ENCODE assay signal across 32 mouse cellular contexts in the genomic region with DNA sequence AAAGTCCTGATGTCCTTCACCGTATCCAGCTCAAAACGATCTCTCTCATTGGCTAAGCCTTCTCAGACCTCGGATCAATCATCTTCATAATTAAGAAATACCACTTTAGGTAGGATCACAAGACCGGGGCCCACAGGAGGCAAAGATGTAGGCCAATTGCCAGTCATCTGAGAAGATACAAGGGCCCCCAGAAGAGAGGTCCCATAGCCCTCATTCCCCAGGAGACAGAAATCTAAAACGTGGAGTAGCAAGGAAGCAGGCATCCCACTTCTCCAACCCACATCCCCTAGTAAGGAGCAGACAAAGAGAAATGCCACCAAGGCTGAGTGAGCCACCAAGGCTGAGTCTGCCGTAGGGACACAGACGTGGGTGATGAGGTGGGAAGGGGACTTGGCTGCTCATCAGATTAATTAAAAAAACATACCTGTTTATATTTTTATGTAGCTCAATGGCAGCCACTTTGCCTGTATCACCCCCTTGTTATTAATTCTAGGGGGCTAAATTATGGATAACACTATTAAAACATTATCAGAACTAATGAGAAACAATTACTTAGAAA. TPM values are rescaled to one million over a fixed set of nuclear protein-coding genes. Genes with fewer than 3 reads are reported as not detected.
DNase-seq lines count a peak whose midpoint lies in the region; ATAC-seq lines count a peak whose summit lies in the region.
"Had no signal": no experiment of that assay in that cellular context is flagged by ENCODE, and none has a peak within 500 bp of the region (broad histone marks: within the 10 kb centered on the region; RNA-seq: fewer than 3 reads in every experiment).

No protein-coding gene starts in this region.

- H3K4me3 ChIP-seq in forebrain, embryonic 13.5 days = no peak overlapping the region
- H3K4me3 ChIP-seq in forebrain, embryonic 12.5 days (replicated peaks) = no peak overlapping the region
- H3K4me3 ChIP-seq in neural tube, embryonic 12.5 days = no peak overlapping the region
- H3K4me3 ChIP-seq in midbrain, embryonic 13.5 days (replicated peaks) = no peak overlapping the region
- H3K4me3 ChIP-seq: embryonic facial prominence, embryonic 13.5 days; erythroblast, embryonic 14.5 days; heart, embryonic 10.5 days; intestine, embryonic 15.5 days; left cerebral cortex, adult 2 months; limb, embryonic 15.5 days; liver, embryonic 15.5 days; lung, embryonic 15.5 days; stomach, embryonic 15.5 days had no signal

- peaks cover 85% of the 10 kb centered on the region for H3K27me3 ChIP-seq in forebrain, embryonic 13.5 days
- peaks cover 88% of the 10 kb centered on the region for H3K27me3 ChIP-seq in forebrain, embryonic 12.5 days
- H3K27me3 ChIP-seq in neural tube, embryonic 12.5 days (replicated peaks) = peaks cover 62% of the 10 kb centered on the region
- peaks cover 95% of the 10 kb centered on the region for H3K27me3 ChIP-seq in midbrain, embryonic 13.5 days
- H3K27me3 ChIP-seq: CH12.LX, Patski had no signal

- intact Hi-C loops in gastrocnemius, postnatal 36 days (cut with DNase I) = no loop called here

- H3K9me3 ChIP-seq in forebrain, embryonic 13.5 days (replicated peaks) = no peaks in the 10 kb centered on the region
- H3K9me3 ChIP-seq in forebrain, embryonic 12.5 days = no peaks in the 10 kb centered on the region
- H3K9me3 ChIP-seq in neural tube, embryonic 12.5 days = no peaks in the 10 kb centered on the region
- no peaks in the 10 kb centered on the region for H3K9me3 ChIP-seq in midbrain, embryonic 13.5 days
- H3K9me3 ChIP-seq: embryonic facial prominence, embryonic 13.5 days; G1E; heart, embryonic 10.5 days; intestine, embryonic 15.5 days; limb, embryonic 15.5 days; liver, embryonic 15.5 days; lung, embryonic 15.5 days; stomach, embryonic 15.5 days had no signal

- WGBS in forebrain, embryonic 13.5 days = 65% methylated on average over 7 of the region's 7 CpGs
- WGBS in forebrain, embryonic 12.5 days = 71% methylated on average over 7 of the region's 7 CpGs
- WGBS in neural tube, embryonic 12.5 days = 66% methylated on average over 7 of the region's 7 CpGs
- WGBS in midbrain, embryonic 13.5 days = 53% methylated on average over 7 of the region's 7 CpGs

- no peak overlapping the region for H3K9ac ChIP-seq in forebrain, embryonic 13.5 days
- H3K9ac ChIP-seq in forebrain, embryonic 12.5 days = no peak overlapping the region
- no peak overlapping the region for H3K9ac ChIP-seq in neural tube, embryonic 12.5 days
- no peak overlapping the region for H3K9ac ChIP-seq in midbrain, embryonic 13.5 days (replicated peaks)
- H3K9ac ChIP-seq: embryonic facial prominence, embryonic 13.5 days; intestine, embryonic 15.5 days; limb, embryonic 15.5 days; liver, embryonic 15.5 days; lung, embryonic 15.5 days; stomach, embryonic 15.5 days had no signal

- peaks cover 42% of the 10 kb centered on the region for H3K4me1 ChIP-seq in forebrain, embryonic 13.5 days
- peaks cover 43% of the 10 kb centered on the region for H3K4me1 ChIP-seq in forebrain, embryonic 12.5 days
- H3K4me1 ChIP-seq in neural tube, embryonic 12.5 days = peaks cover 39% of the 10 kb centered on the region
- peaks cover 36% of the 10 kb centered on the region for H3K4me1 ChIP-seq in midbrain, embryonic 13.5 days (replicated peaks)

- H3K36me3 ChIP-seq in forebrain, embryonic 13.5 days (ENCODE audit: poor library complexity, severe bottlenecking) = no peaks in the 10 kb centered on the region
- no peaks in the 10 kb centered on the region for H3K36me3 ChIP-seq in forebrain, embryonic 12.5 days (replicated peaks)
- no peaks in the 10 kb centered on the region for H3K36me3 ChIP-seq in neural tube, embryonic 12.5 days
- H3K36me3 ChIP-seq in midbrain, embryonic 13.5 days = no peaks in the 10 kb centered on the region
- H3K36me3 ChIP-seq: embryonic facial prominence, embryonic 13.5 days; heart, embryonic 10.5 days; intestine, embryonic 15.5 days; limb, embryonic 15.5 days; liver, embryonic 15.5 days; lung, embryonic 15.5 days; stomach, embryonic 15.5 days had no signal

- no peak for DNase-seq in neural tube, embryonic 10.5 days (ENCODE audit: extremely low spot score, low spot score)
- no peak for DNase-seq in gastrocnemius, postnatal 36 days
- no peak for DNase-seq in lung, postnatal 36 days
- DNase-seq: B cell, adult 2 months; cerebellum, adult 11-12 months; cerebellum, postnatal 36 days; embryo, embryonic 11 days; gastrocnemius, postnatal 25 days; heart, postnatal 4 days; kidney, adult 8-10 months; kidney, postnatal 10 days; right cerebral cortex, postnatal 4 days; thymus, postnatal 36 days had no signal

- H3K27ac ChIP-seq in forebrain, embryonic 13.5 days = no peak overlapping the region
- no peak overlapping the region for H3K27ac ChIP-seq in forebrain, embryonic 12.5 days
- H3K27ac ChIP-seq in neural tube, embryonic 12.5 days = no peak overlapping the region
- no peak overlapping the region for H3K27ac ChIP-seq in midbrain, embryonic 13.5 days
- H3K27ac ChIP-seq: embryonic facial prominence, embryonic 13.5 days; heart, embryonic 10.5 days; intestine, embryonic 15.5 days; left cerebral cortex, adult 2 months; limb, embryonic 15.5 days; liver, embryonic 15.5 days; lung, embryonic 15.5 days; stomach, embryonic 15.5 days had no signal

- no peak for ATAC-seq in forebrain, embryonic 13.5 days
- ATAC-seq in forebrain, embryonic 12.5 days (ENCODE audit: low FRiP score) = no peak
- ATAC-seq in neural tube, embryonic 12.5 days (ENCODE audit: low FRiP score, low read depth) = no peak
- no peak for ATAC-seq in midbrain, embryonic 13.5 days
- ATAC-seq: intestine, embryonic 15.5 days; Patski had no signal

- peak overlapping the region; percentile 75; the same call in 1 of the 2 replicates for H3K4me2 ChIP-seq in forebrain, embryonic 13.5 days
- H3K4me2 ChIP-seq in forebrain, embryonic 12.5 days = no peak overlapping the region
- 0 out of 2 replicates have a peak overlapping the region, but pooled peaks have one; percentile 19 for H3K4me2 ChIP-seq in neural tube, embryonic 12.5 days (replicated peaks)
- peak overlapping the region; percentile 66 for H3K4me2 ChIP-seq in midbrain, embryonic 13.5 days (replicated peaks)
- H3K4me2 ChIP-seq: embryonic facial prominence, embryonic 13.5 days; intestine, embryonic 15.5 days; limb, embryonic 15.5 days; liver, embryonic 15.5 days; lung, embryonic 15.5 days; stomach, embryonic 15.5 days had no signal

RNA-seq across cellular contexts. Expression of gene Gm5089, which starts 46.2 kb away (rescaled TPM):
- 1.6 and 2.1 TPM in 2 replicates for polyA plus RNA-seq in forebrain, embryonic 13.5 days (2015; fragmentation: Nextera tagmentation; extraction: Ambion mirVana)
- 1.6 and 2.1 TPM in 2 replicates for polyA plus RNA-seq in forebrain, embryonic 12.5 days (2016; fragmentation: Nextera tagmentation; extraction: Ambion mirVana)
- 1.3 TPM in 2 replicates for polyA plus RNA-seq in neural tube, embryonic 12.5 days (2016; fragmentation: Nextera tagmentation; extraction: Ambion mirVana)
- 1.1 and 2.3 TPM in 2 replicates for polyA plus RNA-seq in midbrain, embryonic 13.5 days (2015; fragmentation: Nextera tagmentation; extraction: Ambion mirVana)
- total RNA-seq in gastrocnemius, postnatal 36 days (2021) = not detected
- total RNA-seq: adrenal gland, adult 18-20 months; adrenal gland, postnatal 4 days; CH12.LX; gastrocnemius, postnatal 25 days; heart, postnatal 4 days had no signal
- polyA plus RNA-seq: erythroblast, embryonic 14.5 days; G1E; heart, embryonic 10.5 days; heart, embryonic 16.5 days; intestine, embryonic 15.5 days; liver, embryonic 15.5 days; lung, embryonic 15.5 days; Patski; stomach, embryonic 15.5 days had no signal
